Mouse (Mus musculus) cerebellum, postnatal 10 days (tissue): ENCODE data around the gene Insyn1.

Source experiments
- DNase-seq, 2 experiments: peaks; one replicate each; pipeline ENCODE4 v3.0.0; 2021; ENCODE audit warnings: mixed read lengths in 2 of 2

Gene Insyn1

DNA sequence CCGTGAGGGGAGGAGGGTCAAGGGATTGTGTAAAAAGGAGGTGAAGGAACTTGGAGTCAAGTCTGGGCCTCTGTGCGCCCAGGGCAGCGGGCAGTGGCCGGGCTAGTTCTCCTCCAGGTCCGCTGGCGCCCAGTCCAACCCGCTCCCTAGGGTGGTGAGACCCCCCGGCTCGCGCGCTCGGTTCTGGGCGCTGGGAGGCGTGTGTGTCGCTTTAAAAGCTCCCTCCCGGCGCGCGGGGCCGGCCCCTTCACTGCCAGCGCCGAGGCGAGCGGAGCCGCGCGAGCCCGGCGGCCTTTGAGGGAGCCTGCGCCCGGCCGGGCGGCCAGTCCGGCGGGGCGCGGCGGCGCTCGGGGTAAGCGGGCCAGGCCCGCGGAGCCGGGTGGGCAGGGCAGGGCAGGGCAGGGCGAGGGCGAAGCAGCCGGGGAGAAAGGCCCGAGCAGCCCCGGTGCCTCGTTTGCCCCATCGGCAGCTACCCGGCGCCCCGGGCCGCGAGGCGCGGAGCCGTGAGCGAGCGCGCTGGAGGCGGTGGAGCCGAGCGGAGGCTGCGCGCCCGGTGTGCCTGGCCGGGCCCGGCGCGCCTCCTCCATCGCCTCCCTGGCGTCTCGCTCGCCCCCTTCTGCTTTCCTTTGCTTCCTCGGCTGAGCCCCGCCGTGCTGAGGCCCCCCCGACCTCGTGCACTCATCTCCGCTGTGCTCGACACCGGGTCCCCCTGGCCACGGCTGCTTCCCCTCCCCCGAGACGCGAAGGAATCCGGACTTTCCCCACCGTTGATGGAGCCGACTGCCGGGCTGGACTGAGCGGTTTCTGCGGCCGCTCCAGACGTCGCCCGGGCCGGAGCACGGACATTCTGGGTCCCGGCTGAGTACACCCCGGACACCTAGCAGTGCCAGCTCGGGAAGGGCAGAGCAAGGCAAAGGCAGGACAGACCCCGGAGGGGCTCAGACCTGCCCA lies at the start of gene Insyn1:
Gene Insyn1 (plus strand): TSS at position 753 of the 951 bp plus-strand sequence.
- DNase-seq = peak; percentile 73 to 75

DNA sequence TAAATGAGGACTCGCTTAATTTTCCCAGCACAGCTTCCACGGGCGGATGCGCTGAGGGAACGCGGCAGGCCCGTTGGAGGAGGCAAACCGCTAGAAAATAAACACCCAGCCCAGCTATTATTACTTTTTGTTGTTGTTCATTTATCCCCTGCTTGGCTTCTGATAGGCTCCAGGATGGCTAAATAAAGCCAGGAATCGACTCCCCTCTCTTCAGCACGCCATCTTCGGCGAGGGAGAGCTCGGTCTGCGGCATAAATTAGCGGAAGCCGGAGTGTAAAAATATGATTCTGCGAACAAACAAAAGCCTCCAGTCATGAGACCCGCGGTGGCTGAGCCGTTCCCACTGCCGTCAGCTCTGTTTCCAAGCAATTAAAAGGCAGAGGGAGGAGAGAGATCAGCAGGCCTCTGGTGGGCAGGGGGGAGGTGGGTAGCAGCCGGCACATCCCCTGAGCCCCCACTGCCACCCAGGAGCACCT lies 49.4 kb upstream of the Insyn1 start:
- DNase-seq = peak in 1 of 2 experiments; percentile 39

DNA sequence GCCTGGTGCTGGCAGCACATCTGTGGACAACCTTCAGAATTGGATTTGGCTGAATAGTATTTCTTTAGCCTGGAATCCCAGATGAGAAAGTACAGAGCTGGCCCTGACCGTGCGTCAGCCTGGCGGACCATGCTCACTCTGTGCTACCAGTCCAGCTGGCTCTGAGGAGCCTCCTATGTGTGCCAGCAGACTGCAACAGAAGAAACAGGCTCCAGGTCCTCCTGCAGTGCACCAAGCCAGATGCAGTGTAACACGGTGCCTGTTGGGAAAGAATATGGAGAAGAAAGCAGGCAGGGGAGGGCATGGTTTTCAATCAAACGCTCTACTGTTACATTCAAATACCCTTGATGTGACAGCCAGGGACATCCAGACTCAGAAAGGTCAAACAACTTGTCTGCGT lies 48.3 kb upstream of the Insyn1 start:
- peak; percentile 76 to 85 for DNase-seq

DNA sequence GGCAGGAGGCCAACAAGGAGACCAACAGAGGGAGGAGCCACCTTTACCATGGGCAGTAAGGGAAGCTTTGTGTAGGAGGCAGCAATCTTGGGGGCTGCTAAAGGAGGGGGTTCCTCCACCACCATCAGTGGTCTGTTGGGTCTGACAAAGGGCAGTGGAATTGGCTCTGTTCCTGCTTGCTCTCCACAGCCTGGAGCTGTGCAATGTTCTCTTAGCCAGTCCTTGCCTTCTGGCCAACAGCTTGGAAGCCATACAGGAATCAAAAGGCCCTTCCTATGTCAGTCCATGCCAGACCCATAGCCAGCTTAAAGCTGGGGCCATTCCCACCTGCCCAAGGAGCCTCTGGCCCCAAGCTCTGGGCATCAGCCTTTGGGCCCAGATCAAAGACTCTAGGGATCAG lies 47.8 kb upstream of the Insyn1 start:
- DNase-seq = peak; percentile 86 to 91

DNA sequence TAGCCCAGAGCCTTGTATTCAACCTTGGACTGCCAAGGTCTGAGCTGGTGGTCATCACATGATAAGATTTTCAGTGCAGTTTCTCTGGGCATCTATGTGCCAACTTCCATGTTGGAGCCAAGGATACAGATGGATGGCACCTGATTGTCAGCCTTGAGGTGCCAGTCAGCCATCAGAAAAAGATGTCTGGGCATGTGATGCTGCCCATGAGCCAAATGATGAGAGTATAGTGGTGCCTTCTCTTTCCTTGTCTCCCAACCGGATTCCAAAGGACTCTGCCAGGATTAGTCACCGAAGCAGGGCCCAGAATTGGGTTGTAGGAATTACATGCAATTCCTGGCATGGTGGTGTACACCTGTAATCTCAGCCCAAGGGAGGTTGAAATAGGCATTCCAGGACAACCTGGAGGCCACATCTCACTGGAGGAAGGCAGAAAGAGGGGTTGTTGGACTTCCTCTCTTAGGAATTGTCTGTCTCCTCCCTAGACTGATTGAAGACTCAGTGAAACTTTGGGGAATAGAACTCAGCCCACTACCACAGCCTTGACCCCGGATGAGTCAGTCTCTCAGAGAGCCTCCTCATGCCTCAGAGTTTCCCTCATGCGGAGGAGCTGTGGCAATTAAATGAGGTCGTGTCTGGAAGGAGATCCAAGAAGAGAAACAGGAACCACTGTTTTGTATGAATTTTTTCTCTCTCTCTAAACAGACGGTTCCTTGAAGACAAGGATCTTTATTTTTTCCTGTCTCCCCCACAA lies 46.9 kb upstream of the Insyn1 start:
- DNase-seq = peak; percentile 81 to 84

GRCm38 (mm10) chr9:58442105-58443010 lies 46.0 kb upstream of the Insyn1 start:
- DNase-seq = peak; percentile 59 to 72

GRCm38 (mm10) chr9:58443061-58443460 lies 45.3 kb upstream of the Insyn1 start:
- peak in 1 of 2 experiments; percentile 37 for DNase-seq

DNA sequence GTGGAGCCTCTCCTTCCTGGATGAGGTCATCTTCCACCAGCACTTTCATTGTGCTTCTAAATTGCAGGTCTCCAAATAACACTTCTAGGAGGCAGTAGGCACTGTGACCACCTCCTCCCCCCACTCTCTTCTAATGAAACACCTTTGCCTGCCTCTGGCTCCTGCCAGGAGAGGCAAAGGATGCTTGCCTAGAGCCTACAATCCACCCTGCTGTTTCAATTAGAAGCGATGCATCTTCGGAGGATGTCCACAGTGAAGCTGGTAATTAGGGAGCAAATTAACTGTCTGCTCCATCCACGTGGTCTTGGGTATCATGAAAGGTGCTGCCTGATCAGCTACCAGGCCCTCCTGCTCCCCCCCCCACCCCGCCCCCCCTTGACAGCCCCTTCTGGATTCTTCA lies 41.6 kb upstream of the Insyn1 start:
- no peak for DNase-seq

- DNase-seq = no peak
These were observed 40.3 kb upstream of the Insyn1 start for GRCm38 (mm10) chr9:58447997-58448595.

DNA sequence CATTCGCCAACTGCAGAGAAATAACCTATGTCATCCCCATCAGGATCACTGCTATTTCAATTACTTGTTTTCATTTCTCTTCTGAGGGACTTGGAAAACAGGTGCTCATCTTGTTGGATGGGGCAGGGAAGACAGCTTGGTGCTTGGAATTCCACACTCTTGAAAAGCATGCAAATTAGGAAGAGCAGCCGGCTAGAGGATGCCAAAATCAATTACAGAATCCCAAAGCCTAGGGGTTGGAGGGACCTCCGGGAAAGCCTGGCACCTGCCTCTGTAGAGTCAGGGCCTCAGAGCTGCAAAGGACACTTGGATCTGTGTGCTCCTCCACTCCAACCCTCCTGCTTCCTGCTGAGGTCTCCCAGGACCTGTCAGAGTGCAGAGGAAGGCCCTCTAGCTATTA lies 38.9 kb upstream of the Insyn1 start:
- DNase-seq = no peak

GRCm38 (mm10) chr9:58453791-58454378 lies 34.5 kb upstream of the Insyn1 start:
- no peak for DNase-seq

GRCm38 (mm10) chr9:58454886-58455285 lies 33.5 kb upstream of the Insyn1 start:
- no peak for DNase-seq

- DNase-seq = peak; percentile 82 to 89
These were observed 32.6 kb upstream of the Insyn1 start for GRCm38 (mm10) chr9:58455798-58456197.

GRCm38 (mm10) chr9:58457481-58457955 lies 30.9 kb upstream of the Insyn1 start:
- peak; percentile 91 to 94 for DNase-seq

GRCm38 (mm10) chr9:58458341-58458740 lies 30.1 kb upstream of the Insyn1 start:
- peak; percentile 48 to 62 for DNase-seq

GRCm38 (mm10) chr9:58458856-58459553 lies 29.4 kb upstream of the Insyn1 start:
- peak; percentile 80 to 86 for DNase-seq

DNA sequence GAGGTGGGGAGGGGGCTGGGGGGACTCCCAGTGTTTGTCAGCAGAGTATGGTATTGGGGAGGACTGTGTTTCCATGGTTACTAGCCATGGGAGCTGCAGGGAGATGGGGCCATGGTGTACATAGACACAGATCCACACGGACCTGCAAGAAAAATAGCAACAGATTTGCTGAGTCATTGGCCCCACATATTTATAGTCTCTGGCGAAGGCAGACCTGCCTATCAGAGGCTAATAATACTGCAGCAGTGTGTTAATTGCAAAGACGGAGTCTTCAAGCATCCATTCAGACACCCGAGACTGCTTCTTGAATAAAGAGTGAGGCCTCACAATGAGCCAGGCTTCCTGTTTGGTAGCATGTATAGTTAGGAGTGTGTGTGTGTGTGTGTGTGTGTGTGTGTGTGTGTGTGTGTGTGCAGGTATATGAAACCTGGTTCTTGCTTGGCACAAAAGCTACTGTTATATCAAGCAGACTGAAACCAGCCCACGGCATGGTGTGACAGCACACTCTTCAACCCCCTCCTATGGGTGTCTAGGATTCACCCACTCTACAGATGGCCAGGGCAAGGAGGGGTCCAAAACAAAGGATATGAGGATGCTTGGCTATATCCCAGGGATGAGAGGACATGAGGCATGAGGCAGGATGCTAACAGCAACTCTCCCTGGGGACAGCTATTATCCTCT lies 20.9 kb upstream of the Insyn1 start:
- DNase-seq = no peak

DNA sequence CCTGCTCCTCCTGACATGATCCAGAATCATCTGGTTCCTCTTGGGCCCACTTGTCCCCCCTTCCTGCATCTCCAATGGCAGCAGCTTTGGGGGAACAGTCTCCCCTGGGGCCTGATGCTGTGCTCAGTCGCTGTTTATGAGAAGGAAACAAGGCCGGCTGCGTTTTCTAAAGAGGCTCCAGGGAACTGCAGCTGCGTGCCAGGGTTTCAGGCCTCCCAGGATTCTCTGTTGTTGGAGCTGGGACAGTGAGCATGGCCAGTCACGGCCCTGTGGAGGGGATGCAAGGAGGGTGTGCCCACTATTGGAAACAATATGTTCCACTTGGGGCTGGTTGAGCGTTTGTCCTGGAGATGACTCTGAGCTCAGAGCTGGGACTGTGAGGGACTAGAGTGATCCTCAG lies 17.9 kb upstream of the Insyn1 start:
- DNase-seq = no peak

GRCm38 (mm10) chr9:58473211-58473815 lies 15.1 kb upstream of the Insyn1 start:
- DNase-seq = peak in 1 of 2 experiments; percentile 42

DNA sequence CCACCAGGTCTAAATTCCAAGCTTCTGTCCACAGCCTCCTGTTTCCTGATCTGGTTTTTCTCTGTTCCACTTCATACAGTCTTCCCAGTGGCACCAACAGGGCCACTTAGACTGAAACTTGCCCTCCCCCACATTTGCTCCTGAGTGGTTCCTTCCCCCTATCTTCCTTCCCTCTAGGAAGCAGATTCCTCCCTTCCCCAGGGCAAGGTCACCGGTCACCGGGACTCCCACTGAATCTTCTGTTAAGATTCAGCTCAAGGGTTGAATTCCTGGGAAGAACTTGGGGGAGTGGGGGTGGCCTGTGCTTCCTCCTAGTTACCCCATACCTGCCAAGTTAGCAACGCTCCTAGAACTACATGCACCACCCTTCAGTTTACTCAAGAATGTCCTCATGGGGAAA lies 1.3 kb upstream of the Insyn1 start:
- no peak for DNase-seq
